Mouse (Mus musculus) forebrain, embryonic 12.5 days (tissue): ENCODE results near the gene Itgb6. TPM values are rescaled to one million over a fixed set of nuclear protein-coding genes. Genes with fewer than 3 reads are reported as not detected.

Experiments
- ATAC-seq: fragments of 200-750 bp; cut with Nextera tagmentation; 2 replicates; pipeline ENCODE4 v1.8.0; 2017; ENCODE audit warnings: moderate TSS enrichment; ENCODE audit not compliant: low FRiP score
- H3K27ac ChIP-seq: fragments of 300-500 bp; sonication (generic); 2 replicates; pipeline ENCODE4 v1.5.1; 2016; ENCODE audit warnings: mild to moderate bottlenecking
- H3K27me3 ChIP-seq: fragments of 300-500 bp; sonication (generic); 2 replicates; pipeline ENCODE4 v1.6.1; 2016; ENCODE audit warnings: mild to moderate bottlenecking
- H3K36me3 ChIP-seq: fragments of 300-500 bp; sonication (generic); replicated peaks from 2 replicates; pipeline ENCODE4 v1.6.1; 2016; ENCODE audit warnings: mild to moderate bottlenecking
- H3K4me1 ChIP-seq: fragments of 300-500 bp; sonication (generic); 2 replicates; pipeline ENCODE4 v1.6.1; 2016
- H3K4me2 ChIP-seq: fragments of 300-500 bp; sonication (generic); 2 replicates; pipeline ENCODE4 v1.6.1; 2016; ENCODE audit warnings: mild to moderate bottlenecking, moderate library complexity
- H3K4me3 ChIP-seq: fragments of 300-500 bp; sonication (generic); replicated peaks from 2 replicates; pipeline ENCODE4 v1.5.1; 2016; ENCODE audit warnings: mild to moderate bottlenecking
- H3K9ac ChIP-seq: fragments of 300-500 bp; sonication (generic); 2 replicates; pipeline ENCODE4 v1.6.1; 2016; ENCODE audit warnings: mild to moderate bottlenecking
- H3K9me3 ChIP-seq: fragments of 300-500 bp; sonication (generic); 2 replicates; pipeline ENCODE4 v1.6.1; 2016
- WGBS: fragments of 180-500 bp; shearing (Covaris S2); methylation state at CpG from one replicate; pipeline ENCODE4 v1.1.7; 2016; 5-methylcytosine and 5-hydroxymethylcytosine counted together
- polyA plus RNA-seq: library from polyadenylated mRNA; unstranded; fragments of >200 nt; fragmentation: Nextera tagmentation; extraction: Ambion mirVana; gene quantifications from 2 replicates; pipeline ENCODE4 v1.2.1, GENCODE M21; 2016

The Itgb6 gene
- polyA plus RNA-seq, 1 experiment from 2014 or later, result 0.20 TPM

- Histone ChIP-seq H3K27me3 (peaks cover 48% of the 10 kb centered on the region), H3K9ac (no peak overlapping the region), H3K36me3 (no peaks in the 10 kb centered on the region), H3K27ac (no peak overlapping the region; the same call in 1 of the 2 replicates), H3K4me1 (peaks cover 21% of the 10 kb centered on the region), H3K4me2 (no peak overlapping the region), H3K9me3 (no peaks in the 10 kb centered on the region), H3K4me3 (no peak overlapping the region)
- 59% methylated on average over 6 of the region's 6 CpGs for WGBS
- ATAC-seq, result no peak
Observed at GRCm38 (mm10) chr2:60636038-60636437, 86.4 kb downstream of the Itgb6 start.

DNA sequence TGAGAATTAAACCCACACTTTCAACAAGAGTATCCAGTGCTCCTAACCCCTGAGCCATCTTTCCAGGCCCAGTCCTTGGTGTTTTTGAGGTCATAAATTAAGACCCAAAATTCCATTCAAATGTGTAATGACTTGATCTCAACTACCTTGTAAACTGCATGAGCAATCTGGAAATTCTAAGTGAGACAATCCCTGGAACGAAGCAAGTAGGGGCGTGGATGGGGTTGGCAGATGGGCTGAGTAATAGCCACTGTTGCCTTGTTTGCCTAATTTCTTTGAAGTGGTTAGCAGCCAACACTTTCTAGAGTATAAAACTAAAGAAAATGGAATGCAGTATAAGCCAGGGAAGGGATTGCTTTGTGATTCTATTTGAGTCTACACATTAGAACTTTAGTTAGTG lies 89.7 kb downstream of the Itgb6 start:
- H3K4me2 ChIP-seq, result no peak overlapping the region
- WGBS, result 87% methylated on average over 2 of the region's 2 CpGs
- peaks cover 21% of the 10 kb centered on the region for H3K4me1 ChIP-seq
- H3K27ac ChIP-seq, result no peak overlapping the region
- no peaks in the 10 kb centered on the region for H3K36me3 ChIP-seq
- no peaks in the 10 kb centered on the region for H3K9me3 ChIP-seq
- no peak overlapping the region for H3K4me3 ChIP-seq
- H3K27me3 ChIP-seq, result peaks cover 32% of the 10 kb centered on the region
- ATAC-seq, result no peak
- H3K9ac ChIP-seq, result no peak overlapping the region

GRCm38 (mm10) chr2:60630304-60630703 lies 92.1 kb downstream of the Itgb6 start:
- H3K9ac ChIP-seq, result no peak overlapping the region
- H3K4me3 ChIP-seq, result no peak overlapping the region
- peaks cover 27% of the 10 kb centered on the region for H3K27me3 ChIP-seq
- no peaks in the 10 kb centered on the region for H3K4me1 ChIP-seq
- no peak for ATAC-seq
- WGBS, result 48% methylated on average over 2 of the region's 2 CpGs
- H3K9me3 ChIP-seq, result no peaks in the 10 kb centered on the region
- H3K4me2 ChIP-seq, result no peak overlapping the region
- H3K27ac ChIP-seq, result no peak overlapping the region
- H3K36me3 ChIP-seq, result no peaks in the 10 kb centered on the region

DNA sequence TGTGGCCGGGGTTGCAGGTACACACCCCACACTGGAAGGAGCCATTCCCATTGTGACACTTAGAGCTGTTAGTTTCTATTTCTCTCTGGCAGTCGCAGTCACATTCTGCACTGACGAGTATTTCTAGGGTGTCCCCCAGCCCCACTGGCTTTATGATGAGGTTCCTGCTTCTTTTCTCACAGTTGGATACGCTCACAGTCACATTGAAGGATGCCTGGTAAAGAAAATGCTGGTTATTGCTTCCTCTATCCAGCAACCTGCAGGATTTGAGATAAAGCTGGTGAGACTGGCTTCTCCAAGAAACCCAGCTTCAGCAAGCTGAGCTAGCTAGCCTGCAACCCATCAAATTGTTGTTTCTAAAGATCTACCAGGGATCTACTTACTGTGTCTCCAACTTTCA lies 94.5 kb downstream of the Itgb6 start:
- peaks cover 13% of the 10 kb centered on the region; the same call in 1 of the 2 replicates for H3K27me3 ChIP-seq
- no peak overlapping the region for H3K4me2 ChIP-seq
- no peaks in the 10 kb centered on the region for H3K4me1 ChIP-seq
- no peak overlapping the region for H3K9ac ChIP-seq
- ATAC-seq, result no peak
- WGBS, result 87% methylated on average over 4 of the region's 4 CpGs
- H3K4me3 ChIP-seq, result no peak overlapping the region
- H3K9me3 ChIP-seq, result no peaks in the 10 kb centered on the region
- no peak overlapping the region for H3K27ac ChIP-seq
- no peaks in the 10 kb centered on the region for H3K36me3 ChIP-seq

GRCm38 (mm10) chr2:60627515-60627914 lies 94.9 kb downstream of the Itgb6 start:
- Histone ChIP-seq H3K4me1 (no peaks in the 10 kb centered on the region), H3K9ac (no peak overlapping the region), H3K4me2 (no peak overlapping the region), H3K36me3 (no peaks in the 10 kb centered on the region), H3K9me3 (no peaks in the 10 kb centered on the region), H3K27ac (no peak overlapping the region), H3K27me3 (peaks cover 13% of the 10 kb centered on the region; the same call in 1 of the 2 replicates), H3K4me3 (no peak overlapping the region)
- no peak for ATAC-seq
- 86% methylated on average over 10 of the region's 10 CpGs for WGBS

GRCm38 (mm10) chr2:60625766-60626165 lies 96.7 kb downstream of the Itgb6 start:
- H3K27ac ChIP-seq, result no peak overlapping the region
- 69% methylated on average over 2 of the region's 2 CpGs for WGBS
- no peak for ATAC-seq
- H3K9me3 ChIP-seq, result no peaks in the 10 kb centered on the region
- no peak overlapping the region for H3K4me3 ChIP-seq
- H3K36me3 ChIP-seq, result no peaks in the 10 kb centered on the region
- H3K27me3 ChIP-seq, result peaks cover 13% of the 10 kb centered on the region; the same call in 1 of the 2 replicates
- H3K9ac ChIP-seq, result no peak overlapping the region
- no peaks in the 10 kb centered on the region for H3K4me1 ChIP-seq
- no peak overlapping the region for H3K4me2 ChIP-seq

DNA sequence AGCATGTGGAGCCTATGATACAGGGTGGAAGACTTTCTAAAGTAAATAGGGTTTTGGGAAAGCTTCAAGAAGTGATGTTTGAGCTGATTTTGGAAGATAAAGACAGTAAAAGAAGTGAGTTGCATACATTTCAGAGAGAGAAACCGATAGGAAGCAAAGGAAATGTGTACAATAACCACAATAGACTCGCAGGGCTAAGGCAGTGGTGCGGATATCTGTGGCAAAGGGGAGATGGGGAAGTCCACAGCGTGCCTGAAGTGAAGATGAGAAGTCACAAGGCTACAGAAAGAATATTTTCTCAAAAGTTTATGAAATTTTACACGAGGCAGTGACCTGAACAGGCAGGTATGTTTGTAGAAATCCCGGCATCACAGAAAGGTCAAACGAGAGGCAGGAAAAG lies 100.3 kb downstream of the Itgb6 start:
- Histone ChIP-seq H3K4me3 (no peak overlapping the region), H3K4me2 (no peak overlapping the region), H3K27ac (no peak overlapping the region), H3K9me3 (no peaks in the 10 kb centered on the region), H3K4me1 (no peaks in the 10 kb centered on the region), H3K27me3 (peaks cover 3% of the 10 kb centered on the region; the same call in 1 of the 2 replicates), H3K36me3 (no peaks in the 10 kb centered on the region), H3K9ac (no peak overlapping the region)
- 86% methylated on average over 7 of the region's 7 CpGs for WGBS
- no peak for ATAC-seq

DNA sequence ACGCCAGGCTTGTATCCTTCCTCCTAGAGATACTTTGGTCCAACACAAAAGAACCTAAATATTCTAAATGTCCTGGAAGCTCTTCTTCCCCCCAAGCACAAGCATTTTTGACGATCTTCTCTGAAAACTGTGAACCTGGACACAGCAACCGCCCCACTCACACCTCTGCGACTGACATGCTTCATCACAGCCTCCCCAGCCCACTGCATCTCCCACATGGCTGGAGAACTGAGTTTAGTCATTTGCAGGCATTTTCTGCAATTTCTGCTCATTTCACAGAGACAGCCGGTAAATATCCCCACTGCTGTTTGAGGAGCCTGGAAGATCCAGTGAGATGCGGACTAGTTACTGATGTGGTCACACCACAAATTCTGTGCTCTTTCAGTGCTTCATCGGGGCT lies 107.7 kb downstream of the Itgb6 start:
- H3K4me1 ChIP-seq, result peaks cover 19% of the 10 kb centered on the region
- ATAC-seq, result no peak
- H3K27me3 ChIP-seq, result peaks cover 4% of the 10 kb centered on the region; the same call in 1 of the 2 replicates
- no peaks in the 10 kb centered on the region for H3K9me3 ChIP-seq
- no peak overlapping the region for H3K4me2 ChIP-seq
- H3K27ac ChIP-seq, result no peak overlapping the region
- H3K4me3 ChIP-seq, result no peak overlapping the region
- 94% methylated on average over 7 of the region's 7 CpGs for WGBS
- H3K36me3 ChIP-seq, result no peaks in the 10 kb centered on the region
- H3K9ac ChIP-seq, result no peak overlapping the region

DNA sequence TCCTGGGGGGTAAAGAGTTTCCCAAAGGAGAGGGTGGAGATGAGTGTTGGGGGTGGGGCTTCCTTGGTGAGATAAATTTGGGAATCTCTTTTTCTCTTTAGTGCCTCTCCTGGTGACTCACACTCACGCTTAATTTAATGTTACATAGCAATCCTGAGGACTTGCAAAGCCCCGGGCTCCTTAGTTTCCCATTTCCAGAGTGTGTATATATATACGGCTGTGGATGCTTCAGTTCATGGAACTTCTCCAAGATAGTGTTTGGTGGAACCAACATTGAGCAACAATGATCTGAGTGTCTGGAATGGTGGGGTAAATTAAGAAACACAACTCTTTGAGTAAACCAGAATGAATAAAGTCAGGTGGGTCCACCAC lies 108.6 kb downstream of the Itgb6 start:
- H3K4me2 ChIP-seq, result peak overlapping the region; percentile 32
- H3K36me3 ChIP-seq, result no peaks in the 10 kb centered on the region
- H3K9me3 ChIP-seq, result no peaks in the 10 kb centered on the region
- ATAC-seq, result no peak
- H3K4me1 ChIP-seq, result peaks cover 19% of the 10 kb centered on the region
- WGBS, result 60% methylated on average over 3 of the region's 3 CpGs
- no peak overlapping the region for H3K9ac ChIP-seq
- H3K27me3 ChIP-seq, result peaks cover 4% of the 10 kb centered on the region; the same call in 1 of the 2 replicates
- no peak overlapping the region for H3K4me3 ChIP-seq
- H3K27ac ChIP-seq, result no peak overlapping the region

GRCm38 (mm10) chr2:60612906-60613856 lies 109.3 kb downstream of the Itgb6 start:
- 0 out of 2 replicates have a peak overlapping the region, but pooled peaks have one; percentile 25 for H3K27ac ChIP-seq
- no peaks in the 10 kb centered on the region for H3K9me3 ChIP-seq
- H3K36me3 ChIP-seq, result no peaks in the 10 kb centered on the region
- no peak overlapping the region for H3K9ac ChIP-seq
- ATAC-seq, result peak; percentile 49; the same call in 1 of the 2 replicates
- H3K4me2 ChIP-seq, result peak overlapping the region; percentile 32
- H3K4me1 ChIP-seq, result peaks cover 19% of the 10 kb centered on the region
- peaks cover 4% of the 10 kb centered on the region; the same call in 1 of the 2 replicates for H3K27me3 ChIP-seq
- 26% methylated on average over 15 of the region's 15 CpGs for WGBS
- H3K4me3 ChIP-seq, result no peak overlapping the region

DNA sequence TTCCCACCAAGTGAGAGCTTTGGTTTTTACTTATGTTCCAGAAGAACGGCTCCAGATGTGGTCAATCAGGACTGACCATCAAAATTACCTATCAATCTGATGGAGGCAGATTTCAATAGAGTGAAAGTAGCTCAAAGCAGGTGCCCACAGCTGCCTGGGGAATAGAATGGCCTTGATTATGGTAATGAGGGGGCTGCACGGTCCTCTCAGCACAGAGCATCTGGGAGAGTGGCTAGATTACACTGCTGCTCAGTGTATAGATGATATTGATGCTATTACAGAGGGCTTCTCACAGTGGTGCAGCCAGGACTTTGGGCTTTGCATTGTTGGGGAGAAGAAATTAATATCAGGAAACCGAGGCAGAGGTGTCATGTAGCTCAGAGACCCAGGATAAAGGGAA lies 110.8 kb downstream of the Itgb6 start:
- Histone ChIP-seq H3K4me3 (no peak overlapping the region), H3K4me1 (peaks cover 19% of the 10 kb centered on the region), H3K36me3 (no peaks in the 10 kb centered on the region), H3K27ac (no peak overlapping the region), H3K9ac (no peak overlapping the region), H3K27me3 (peaks cover 4% of the 10 kb centered on the region; the same call in 1 of the 2 replicates), H3K9me3 (no peaks in the 10 kb centered on the region), H3K4me2 (no peak overlapping the region)
- peak; percentile 77 for ATAC-seq
- 24% methylated on average over 3 of the region's 3 CpGs for WGBS

GRCm38 (mm10) chr2:60609436-60610199 lies 112.8 kb downstream of the Itgb6 start:
- no peak overlapping the region for H3K27ac ChIP-seq
- no peak overlapping the region for H3K9ac ChIP-seq
- no peak for ATAC-seq
- no peak overlapping the region for H3K4me2 ChIP-seq
- WGBS, result 83% methylated on average over 8 of the region's 8 CpGs
- H3K36me3 ChIP-seq, result no peaks in the 10 kb centered on the region
- no peaks in the 10 kb centered on the region for H3K27me3 ChIP-seq
- H3K4me3 ChIP-seq, result no peak overlapping the region
- H3K4me1 ChIP-seq, result peaks cover 19% of the 10 kb centered on the region
- H3K9me3 ChIP-seq, result no peaks in the 10 kb centered on the region
